Mouse (Mus musculus): Measurements from ENCODE around the gene Pkp4. TPM values are rescaled to one million over a fixed set of nuclear protein-coding genes. Genes with fewer than 3 reads are reported as not detected.

The Pkp4 gene
- total RNA-seq (2012; rRNA removed) (not detected in 2 replicates), polyA plus RNA-seq (2012; ENCODE audit: insufficient read depth in 1 of 2, insufficient read length in 2 of 2, low read depth in 1 of 2, low replicate concordance in 2 of 2, missing spikeins in 1 of 2) (not detected)

DNA sequence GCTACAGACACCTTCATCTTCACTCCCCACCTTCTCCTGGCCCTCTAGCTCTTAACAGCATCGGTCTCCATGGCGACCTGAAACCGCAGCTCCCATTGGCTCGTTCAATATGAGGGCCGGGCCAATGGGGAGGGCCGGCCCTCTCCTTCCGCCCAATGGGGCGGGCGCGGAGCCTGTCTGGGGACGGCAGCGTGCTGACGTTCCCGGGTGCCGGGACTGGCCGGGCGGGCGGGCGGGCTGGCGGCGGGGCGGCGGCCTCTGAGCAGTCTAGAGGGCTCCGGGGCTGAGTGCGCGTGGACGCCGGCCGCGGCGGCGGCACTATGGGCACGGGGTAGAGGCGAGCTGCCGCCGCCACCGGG lies at the start of gene Pkp4, which contains the start of gene Ccdc148:
TSS of gene Pkp4 (plus strand) at position 246 of the 359 bp plus-strand sequence.
TSS of gene Ccdc148 (minus strand) at position 79 of the 359 bp plus-strand sequence.
- Histone ChIP-seq H3K9me3 (replicated peaks; ENCODE audit: insufficient read depth, low read length) (no peaks in the 10 kb centered on the region), H3K9ac (ENCODE audit: control insufficient read depth, low read depth, low read length, poor library complexity, severe bottlenecking) (no peak within 1 kb of the TSS), H3K4me1 (ENCODE audit: control insufficient read depth in 1 of 2, insufficient read depth in 2 of 2, low read length in 2 of 2) (no peaks in the 10 kb centered on the region), H3K27ac (ENCODE audit: control insufficient read depth, low read depth, low read length) (no peak within 1 kb of the TSS), H3K4me3 (ENCODE audit: control insufficient read depth in 1 of 2, insufficient read depth in 1 of 2, low read depth in 2 of 2, low read length in 2 of 2) (no peak within 1 kb of the TSS), H3K27me3 (ENCODE audit: control insufficient read depth in 1 of 2, insufficient read depth in 2 of 2, low read length in 2 of 2) (no peaks in the 10 kb centered on the region), H3K79me2 (ENCODE audit: control insufficient read depth, insufficient read depth, low read length, poor library complexity) (no peaks in the 10 kb centered on the region), H3K36me3 (ENCODE audit: control insufficient read depth in 1 of 2, insufficient read depth in 2 of 2, low read length in 2 of 2) (no peaks in the 10 kb centered on the region)
- no peak for DNase-seq (ENCODE audit: low read depth, low spot score)
- no peak for TF ChIP-seq HCFC1 (IDR thresholded peaks at IDR 0.05; ENCODE audit: low read depth, low read length)
- TF ChIP-seq KAT2A (conservative IDR thresholded peaks at IDR 0.05; ENCODE audit: low read depth, low read length), result no peak
- TF ChIP-seq SMC3 (IDR thresholded peaks at IDR 0.05; ENCODE audit: low read depth, low read length), result no peak
- TF ChIP-seq MAFK (IDR thresholded peaks at IDR 0.05; ENCODE audit: borderline replicate concordance, low read depth, low read length), result no peak
- TF ChIP-seq NRF1 (IDR thresholded peaks at IDR 0.05; ENCODE audit: insufficient read depth, low read depth, low read length, poor library complexity, severe bottlenecking), result no peak
- no peak for TF ChIP-seq MXI1 (IDR thresholded peaks at IDR 0.05; ENCODE audit: low read depth, low read length)
- TF ChIP-seq USF2 (IDR thresholded peaks at IDR 0.05; ENCODE audit: borderline replicate concordance in 1 of 2, insufficient read depth in 1 of 2, low read depth in 1 of 2, low read length in 2 of 2), result no peak
- TF ChIP-seq TAL1 (IDR thresholded peaks at IDR 0.05; ENCODE audit: low read length), result no peak
- no peak for TF ChIP-seq POLR2AphosphoS5 (IDR thresholded peaks at IDR 0.05; ENCODE audit: borderline replicate concordance, low read depth, low read length)
- TF ChIP-seq TCF12 (IDR thresholded peaks at IDR 0.05; ENCODE audit: low read depth, low read length), result no peak
- TF ChIP-seq ELF1 (IDR thresholded peaks at IDR 0.05; ENCODE audit: low read depth, low read length), result no peak
- no peak for TF ChIP-seq ZMIZ1 (IDR thresholded peaks at IDR 0.05; ENCODE audit: low read depth, low read length)
- TF ChIP-seq JUND (IDR thresholded peaks at IDR 0.05; ENCODE audit: low read depth, low read length), result no peak

DNA sequence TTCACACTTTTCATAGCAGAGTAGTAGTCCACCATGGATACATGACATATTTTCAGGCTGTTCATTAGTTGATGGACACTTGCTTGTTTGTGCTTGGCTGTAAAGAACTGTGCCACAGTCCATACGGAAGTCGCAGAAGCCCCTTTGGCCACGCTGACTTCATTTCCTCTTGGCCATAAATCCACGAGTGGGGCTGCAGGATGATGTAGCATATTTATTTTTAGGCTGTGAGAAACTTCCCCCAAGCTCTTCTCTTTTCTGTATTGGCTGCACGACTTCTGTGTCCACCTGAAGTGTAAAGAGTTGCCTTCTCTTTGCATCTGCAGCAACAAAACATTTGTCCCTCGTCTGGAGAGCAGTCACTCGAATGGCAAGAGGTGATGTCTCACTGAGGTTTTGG lies 31.6 kb upstream of the Pkp4 start:
- TF ChIP-seq CTCF (IDR thresholded peaks at IDR 0.05 in 2 of 3, conservative IDR thresholded peaks at IDR 0.05 in 1 of 3; ENCODE audit: control insufficient read depth in 1 of 3, insufficient read depth in 1 of 3, low read depth in 2 of 3, low read length in 3 of 3, poor library complexity in 1 of 3, severe bottlenecking in 1 of 3) (no peak), POLR2AphosphoS2 (IDR thresholded peaks at IDR 0.05; ENCODE audit: low read length) (no peak), SIN3A (IDR thresholded peaks at IDR 0.05; ENCODE audit: low read length) (no peak)

More for the DNA sequence above, 31.6 kb upstream of the Pkp4 start:
- Histone ChIP-seq H3K79me2 (ENCODE audit: control insufficient read depth, insufficient read depth, low read length, poor library complexity) (no peaks in the 10 kb centered on the region), H3K4me3 (ENCODE audit: control insufficient read depth in 1 of 2, insufficient read depth in 1 of 2, low read depth in 2 of 2, low read length in 2 of 2) (no peak overlapping the region), H3K27ac (ENCODE audit: control insufficient read depth, low read depth, low read length) (no peak overlapping the region), H3K9me3 (replicated peaks; ENCODE audit: insufficient read depth, low read length) (no peaks in the 10 kb centered on the region), H3K36me3 (ENCODE audit: control insufficient read depth in 1 of 2, insufficient read depth in 2 of 2, low read length in 2 of 2) (no peaks in the 10 kb centered on the region), H3K4me1 (ENCODE audit: control insufficient read depth in 1 of 2, insufficient read depth in 2 of 2, low read length in 2 of 2) (no peaks in the 10 kb centered on the region), H3K9ac (ENCODE audit: control insufficient read depth, low read depth, low read length, poor library complexity, severe bottlenecking) (no peak overlapping the region), H3K27me3 (ENCODE audit: control insufficient read depth in 1 of 2, insufficient read depth in 2 of 2, low read length in 2 of 2) (no peaks in the 10 kb centered on the region)
- DNase-seq (ENCODE audit: low read depth, low spot score), result no peak
